Mouse (Mus musculus) c-Kit-negative CD71-positive TER-119-positive erythroid progenitor cells, embryonic 14.5 days (primary cell): Measurements from ENCODE around the gene Ltbp2.

ENCODE experiments used
- DNase-seq: peaks from one replicate; pipeline ENCODE4 v3.0.0-alpha.2; 2013; ENCODE audit warnings: low read depth, low spot score

Gene Ltbp2

DNA sequence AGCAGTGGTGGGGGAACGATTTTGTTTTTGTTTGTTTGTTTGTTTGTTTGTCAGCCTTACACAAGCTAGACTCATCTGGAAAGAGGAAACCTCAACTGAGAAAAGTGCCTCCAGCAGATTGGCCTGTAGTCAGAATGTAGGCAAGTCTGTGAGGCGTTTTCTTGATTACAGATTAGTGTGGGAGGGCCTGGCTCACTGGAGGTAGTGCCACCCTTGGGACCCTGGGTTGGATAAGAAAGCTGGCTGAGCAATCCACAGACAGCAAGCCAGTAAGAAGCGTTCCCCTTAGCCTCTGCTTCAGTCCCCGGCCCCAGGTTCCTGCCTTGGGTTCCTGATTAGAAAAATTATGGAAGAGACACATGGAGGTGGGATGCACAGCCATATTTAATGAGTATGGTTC lies 36.4 kb downstream of the Ltbp2 start:
- DNase-seq = no peak

DNA sequence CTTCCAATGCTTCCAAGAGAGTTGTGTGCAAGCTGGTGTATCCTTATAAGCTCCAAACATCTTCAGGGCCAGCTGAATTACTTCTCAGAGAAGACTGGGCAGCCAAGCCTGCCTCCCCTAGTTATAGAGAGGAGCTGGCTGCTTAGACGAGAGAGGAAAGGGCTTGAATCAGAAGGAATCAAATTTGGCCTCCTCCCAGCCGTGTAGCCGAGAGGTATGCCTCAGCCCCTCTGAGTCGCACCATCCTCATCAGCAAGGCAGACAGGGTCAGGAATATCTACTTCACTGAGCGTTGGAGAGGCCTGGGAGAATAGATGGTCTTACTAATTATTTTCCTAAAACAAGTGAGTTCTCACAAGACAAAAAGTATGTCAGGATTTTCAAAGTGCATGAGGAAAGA lies 40.7 kb downstream of the Ltbp2 start:
- no peak for DNase-seq

DNA sequence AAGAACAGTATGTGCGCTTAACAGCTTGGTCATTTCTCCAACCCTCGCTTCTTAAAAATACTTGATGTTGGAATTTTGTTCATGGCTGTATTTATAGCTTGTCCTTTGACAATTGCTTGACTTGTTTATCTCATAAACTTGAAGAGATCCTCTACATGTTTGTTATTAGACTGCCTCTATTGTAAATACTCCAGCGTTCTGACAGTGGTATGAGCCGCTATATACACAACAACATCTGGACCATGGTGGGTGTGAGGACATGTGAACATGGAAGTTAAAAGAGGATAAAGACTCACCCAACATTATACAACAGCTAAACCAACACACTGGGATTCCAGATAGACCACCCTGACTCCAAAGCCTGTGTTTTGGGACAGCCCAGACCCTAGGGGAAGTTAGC lies 41.6 kb downstream of the Ltbp2 start:
- no peak for DNase-seq

DNA sequence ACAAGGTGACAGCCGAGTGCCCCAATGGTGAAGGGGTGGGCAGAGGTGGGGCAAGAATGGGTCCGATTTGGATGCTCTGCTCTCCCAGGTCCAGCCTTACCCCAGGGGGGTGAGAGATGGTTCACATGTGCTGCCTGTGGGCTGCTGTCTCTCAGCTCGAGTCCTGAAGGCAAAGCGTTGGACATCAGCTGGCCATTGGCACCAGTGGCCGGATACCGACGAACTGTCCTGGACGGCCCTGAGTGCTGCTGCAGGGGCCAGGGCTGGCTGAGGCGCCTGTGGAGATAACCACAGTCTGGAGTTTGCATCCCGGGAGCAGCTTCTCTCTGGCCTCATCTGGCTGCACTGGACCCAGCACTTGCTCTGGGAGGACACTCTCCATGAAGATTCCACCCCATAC lies 44.7 kb downstream of the Ltbp2 start:
- no peak for DNase-seq

DNA sequence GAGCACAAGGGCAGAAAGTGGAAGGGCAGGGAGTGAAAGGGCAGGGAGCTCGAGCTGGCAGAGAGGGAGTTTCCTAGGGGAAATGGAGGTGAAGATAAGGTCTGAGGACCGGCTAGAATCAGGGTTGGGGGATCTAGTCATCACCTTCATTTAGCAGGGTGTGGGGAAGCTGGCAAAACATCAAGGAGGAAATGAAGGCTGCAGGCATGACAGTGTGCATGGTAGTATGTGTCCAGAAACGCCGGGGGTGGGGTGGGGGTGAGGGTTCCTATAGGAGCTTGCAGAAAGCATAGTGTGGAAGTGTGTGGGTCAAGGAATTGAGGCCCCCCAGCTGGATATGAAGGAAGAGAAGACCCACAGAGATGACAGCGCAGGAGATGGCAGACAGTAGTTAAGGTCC lies 45.2 kb downstream of the Ltbp2 start:
- DNase-seq = no peak

DNA sequence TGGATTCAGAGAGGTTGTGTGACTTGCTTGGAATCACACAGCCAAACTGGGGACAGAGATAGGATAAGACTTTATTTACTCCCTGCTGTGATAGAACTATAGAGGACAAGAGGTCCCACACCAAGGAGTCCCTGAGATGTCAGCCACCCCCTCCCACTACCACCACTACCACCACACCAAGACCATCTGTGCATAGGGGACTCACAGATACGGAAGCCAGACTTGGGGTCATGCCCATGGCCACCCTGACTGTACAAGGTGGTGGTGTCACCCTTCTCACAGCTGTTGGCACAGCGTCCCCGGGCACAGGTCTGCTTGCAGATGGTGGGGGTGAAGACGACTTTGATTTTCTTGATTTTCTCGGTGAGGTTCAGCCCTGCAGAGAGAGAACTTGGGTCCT lies 45.9 kb downstream of the Ltbp2 start:
- no peak for DNase-seq

DNA sequence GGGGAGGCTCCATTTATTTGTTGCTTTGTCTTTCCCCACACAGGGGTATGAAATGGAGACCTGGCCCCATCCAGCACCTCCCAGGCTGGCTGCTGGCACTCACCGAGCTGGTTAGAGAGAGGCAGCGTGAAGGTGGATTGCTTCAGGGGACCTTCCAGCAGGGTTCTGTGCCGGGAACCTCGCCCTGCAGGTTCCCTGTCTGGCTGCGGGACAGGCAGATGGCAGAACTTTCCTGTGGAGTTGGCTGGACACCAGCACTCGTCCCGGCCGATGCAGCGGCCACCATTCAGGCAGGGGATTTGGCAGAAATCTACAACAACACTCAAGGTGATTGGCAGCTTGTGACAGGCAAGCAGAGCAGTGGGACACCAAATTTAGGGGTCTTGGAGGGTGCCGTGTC lies 46.4 kb downstream of the Ltbp2 start:
- DNase-seq = no peak

DNA sequence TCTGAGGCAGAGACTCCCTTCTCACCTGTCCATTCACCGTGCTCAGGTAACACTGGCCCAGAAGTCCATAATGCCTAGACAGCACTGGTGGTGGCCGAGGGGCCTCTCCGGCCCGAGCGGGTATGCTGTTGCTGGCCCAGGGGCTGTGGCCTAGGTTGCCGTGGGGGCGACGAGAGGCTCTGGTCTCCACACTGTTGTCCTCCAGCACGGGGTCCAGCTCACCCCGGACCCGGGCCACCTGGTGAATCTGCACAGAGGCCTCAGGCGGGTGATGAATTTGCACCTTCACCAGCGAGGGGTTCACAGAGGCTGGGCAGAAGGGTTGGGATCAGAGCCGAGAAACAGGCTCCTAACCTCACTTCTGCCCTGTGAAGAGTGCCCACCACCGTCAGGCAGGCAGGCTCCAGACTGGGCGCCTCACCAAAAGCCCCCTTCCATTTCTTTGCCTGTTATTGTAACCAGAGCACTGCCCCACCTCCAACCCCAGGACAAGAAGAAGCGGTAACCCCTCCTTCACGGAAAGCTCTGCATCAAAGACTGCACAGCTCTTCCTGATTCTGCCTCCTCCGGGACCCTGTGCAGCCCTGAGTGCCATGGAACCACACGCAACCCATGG lies 47.1 kb downstream of the Ltbp2 start:
- DNase-seq = no peak

DNA sequence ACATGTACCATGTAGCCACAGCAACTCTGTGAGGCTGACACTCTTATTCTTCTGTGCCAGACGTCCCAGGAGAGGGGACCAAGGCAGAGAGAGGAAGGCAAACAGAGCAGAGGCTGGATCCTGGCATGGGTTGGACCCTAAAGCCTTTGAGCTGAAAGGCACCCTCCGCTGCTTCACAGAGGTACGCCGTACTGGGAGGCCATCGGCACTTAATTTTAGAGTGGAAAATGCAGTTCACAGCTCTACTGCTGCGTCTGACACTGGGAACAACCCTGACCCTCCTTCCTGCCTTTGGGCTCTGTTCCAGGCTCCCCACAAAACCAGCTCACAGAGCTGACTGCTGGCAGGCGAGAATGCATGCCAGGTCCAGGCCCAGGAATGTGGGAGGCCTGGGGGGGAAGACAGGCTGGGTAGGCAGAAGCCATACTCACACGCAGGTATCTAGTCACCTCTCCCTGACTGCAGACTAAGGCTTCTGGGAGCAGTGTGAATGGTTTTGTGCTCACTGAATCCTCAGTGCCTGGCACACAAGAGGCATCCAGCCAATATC lies 48.9 kb downstream of the Ltbp2 start:
- DNase-seq = no peak

DNA sequence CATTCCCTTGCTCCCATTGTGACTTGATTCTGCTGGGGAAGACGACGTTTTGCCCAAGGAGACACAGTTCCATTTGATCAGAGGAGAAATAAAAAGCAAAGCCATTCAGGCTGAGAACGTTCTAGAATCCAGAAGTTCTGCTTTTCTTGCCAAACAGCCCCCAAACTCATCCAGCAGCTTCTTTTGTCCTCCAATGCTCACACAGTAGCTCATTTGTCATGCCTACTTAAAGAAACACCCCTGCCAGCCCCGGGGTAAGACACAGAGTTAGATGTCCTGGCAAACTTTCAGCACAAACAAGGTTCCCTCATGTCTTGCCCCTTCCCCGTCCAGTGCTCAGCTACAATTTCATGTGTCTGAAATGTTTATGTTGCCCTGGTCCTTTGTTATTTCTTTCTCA lies 52.1 kb downstream of the Ltbp2 start:
- no peak for DNase-seq

DNA sequence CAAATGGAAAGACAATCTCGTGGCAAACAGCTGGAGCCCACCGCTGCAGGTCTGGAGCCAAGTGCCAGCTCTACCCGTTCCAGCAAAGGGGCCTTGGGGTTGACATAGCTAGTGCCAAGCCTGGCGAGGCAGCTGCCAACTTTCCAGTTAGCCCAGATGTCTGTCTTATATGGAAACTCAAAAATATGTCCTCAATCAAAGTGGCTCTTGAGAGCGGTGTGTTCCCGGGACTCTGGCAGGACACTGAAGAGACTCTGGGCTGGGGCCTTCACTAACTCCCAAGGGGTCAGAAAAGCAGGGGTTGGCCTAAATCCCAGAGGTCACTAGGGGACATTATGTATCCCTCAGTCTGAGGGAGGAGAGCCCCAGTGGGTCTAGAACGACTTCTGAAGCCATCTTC lies 52.7 kb downstream of the Ltbp2 start:
- DNase-seq = no peak

DNA sequence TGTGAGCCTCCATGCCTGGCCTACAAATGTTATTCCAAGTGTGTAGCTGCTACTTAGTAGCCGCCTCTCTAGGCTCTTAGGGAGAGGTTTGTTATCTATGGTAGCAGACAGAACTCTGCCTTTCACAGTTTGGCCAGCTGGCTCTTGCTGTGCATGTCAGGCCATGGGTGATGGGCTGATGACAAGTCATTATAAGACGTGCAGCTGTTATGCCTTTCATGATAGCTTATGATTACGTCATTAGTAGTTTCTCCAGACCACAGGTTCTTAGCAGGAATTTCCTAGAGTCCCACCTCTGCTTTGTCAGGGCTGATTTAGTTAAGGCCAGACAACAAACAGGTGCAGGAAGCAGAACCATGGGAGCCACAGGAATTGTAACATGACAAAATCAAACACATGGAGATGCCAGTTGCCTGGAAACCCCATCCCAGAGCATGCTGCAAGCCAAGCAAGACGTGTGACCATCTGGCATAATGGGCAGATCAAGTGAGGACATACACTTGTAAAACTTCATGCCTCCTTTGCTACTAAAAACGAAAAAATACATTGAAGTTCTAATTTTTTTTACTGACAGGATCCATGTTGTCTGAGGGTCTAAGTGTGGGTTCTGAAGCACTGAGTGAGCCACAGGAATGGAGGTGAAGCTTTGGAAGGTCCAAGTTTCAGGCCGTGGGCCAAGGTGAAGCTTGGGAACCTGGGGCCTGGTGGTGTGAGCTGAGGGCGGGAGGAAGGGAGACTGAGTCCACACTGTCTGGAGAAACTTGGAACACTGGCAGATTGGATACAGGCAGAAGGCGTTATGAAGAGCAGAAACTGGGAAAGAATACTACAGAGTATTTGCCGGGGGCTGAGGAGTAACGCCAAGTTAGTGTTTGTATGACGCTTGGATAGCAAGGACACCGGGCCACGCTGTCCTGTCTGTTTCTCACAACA lies 56.8 kb downstream of the Ltbp2 start:
- DNase-seq = peak; percentile 67

DNA sequence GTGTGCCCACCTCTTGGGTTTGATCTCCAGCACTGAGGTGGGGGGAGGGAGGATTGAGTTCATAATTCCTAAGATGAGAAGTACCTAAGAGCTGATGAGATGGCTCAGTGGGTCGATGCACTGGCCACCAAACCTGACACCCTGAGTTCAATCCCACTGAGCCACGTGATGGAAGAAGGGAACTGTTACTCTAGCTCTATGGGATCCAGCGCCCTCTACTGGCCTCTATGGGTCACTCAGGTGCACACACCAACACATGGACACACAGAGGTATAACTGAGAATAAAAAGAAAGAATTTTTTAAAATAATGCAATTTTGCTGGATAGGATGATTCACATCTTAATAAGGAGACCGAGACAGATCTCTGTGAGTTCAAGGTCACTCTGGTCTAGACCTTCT lies 57.8 kb downstream of the Ltbp2 start:
- peak; percentile 56 for DNase-seq

DNA sequence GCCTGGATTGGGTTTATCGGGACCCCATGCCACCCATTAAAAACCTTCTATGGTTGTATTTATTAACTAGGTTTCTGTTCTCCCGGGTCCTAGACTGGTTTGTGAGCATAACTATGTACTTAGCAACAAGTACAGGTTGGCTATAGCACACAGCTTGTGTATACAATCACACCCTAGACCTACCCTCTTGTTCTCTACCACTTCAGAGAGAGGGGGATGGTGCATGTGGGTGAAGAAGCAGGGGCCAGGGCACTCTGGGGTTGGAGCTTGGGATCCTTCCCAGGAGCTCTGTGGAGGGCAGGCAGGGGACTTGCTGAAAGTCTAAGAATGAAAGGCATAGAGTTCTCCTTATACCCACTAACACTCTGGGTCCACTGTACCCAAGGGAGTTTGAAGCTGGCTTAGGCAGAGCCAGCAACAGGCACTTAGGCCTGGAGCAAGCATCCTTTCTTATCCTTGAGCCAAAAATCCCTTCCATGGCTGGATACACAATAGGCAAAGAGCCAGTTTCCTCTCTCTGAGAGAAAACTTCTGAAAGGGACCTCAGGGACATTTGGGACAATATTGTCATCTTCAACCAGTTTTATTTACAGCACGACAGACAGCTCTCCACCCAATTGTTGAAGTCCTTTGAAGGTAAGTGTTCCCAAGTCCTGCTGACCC lies 61.5 kb downstream of the Ltbp2 start:
- no peak for DNase-seq

DNA sequence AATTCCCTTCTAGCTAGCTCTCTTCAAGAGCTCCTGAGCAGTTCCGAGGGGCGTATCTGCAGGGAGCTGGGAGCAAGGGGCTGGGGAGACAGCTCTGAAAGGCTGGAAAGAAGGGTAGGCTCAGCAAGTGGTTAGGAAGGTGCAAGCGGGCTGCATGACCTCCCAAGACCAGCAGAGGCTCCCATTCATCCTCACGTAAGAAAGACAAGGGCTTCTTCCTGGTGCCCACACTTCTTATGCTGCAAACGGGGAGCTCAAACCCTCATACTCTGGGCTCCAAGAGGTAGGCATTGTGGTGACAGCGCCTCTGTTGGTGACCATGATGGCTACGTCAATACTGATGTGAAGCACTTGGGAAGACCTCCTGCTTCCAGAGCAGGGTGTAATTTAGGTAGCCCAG lies 62.6 kb downstream of the Ltbp2 start:
- no peak for DNase-seq

DNA sequence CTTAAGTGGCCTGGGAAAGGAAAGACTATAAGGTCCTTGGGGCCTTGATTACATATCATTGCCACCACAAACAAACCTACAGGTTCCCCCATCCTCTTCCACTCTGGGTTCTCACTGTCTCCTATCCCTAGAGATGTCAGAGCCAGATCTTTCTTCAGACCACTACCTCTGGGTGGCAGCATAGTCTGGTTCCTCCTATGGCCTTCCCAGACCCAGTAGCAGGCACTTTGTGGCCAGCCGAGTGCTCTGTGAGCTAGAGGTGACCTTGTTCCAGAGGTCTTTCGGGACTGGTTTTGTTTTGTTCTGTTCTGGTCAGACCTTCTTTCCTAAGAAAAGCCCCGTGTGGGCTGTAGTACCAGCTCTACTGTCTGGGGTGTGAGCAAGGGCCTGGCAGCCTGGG lies 64.3 kb downstream of the Ltbp2 start:
- no peak for DNase-seq

DNA sequence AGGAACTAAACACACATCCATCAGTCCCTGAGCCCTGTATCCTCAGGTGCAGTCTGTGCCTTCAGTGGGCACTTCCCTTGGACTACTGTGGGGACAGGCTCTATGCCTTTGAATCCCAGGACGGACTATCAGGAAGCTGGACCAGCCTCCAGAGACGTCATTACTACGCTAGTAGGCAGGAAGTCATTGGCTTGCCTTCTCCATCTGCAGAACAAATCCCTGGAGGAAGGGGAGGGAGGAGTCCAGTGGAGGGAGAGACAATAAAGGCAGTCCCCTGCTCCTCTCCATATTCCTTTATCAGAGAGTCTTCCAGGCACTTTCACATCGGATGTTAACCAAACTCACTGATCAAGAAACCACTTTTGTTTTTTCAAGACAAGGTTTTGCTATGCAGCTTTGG lies 64.8 kb downstream of the Ltbp2 start:
- DNase-seq = no peak

DNA sequence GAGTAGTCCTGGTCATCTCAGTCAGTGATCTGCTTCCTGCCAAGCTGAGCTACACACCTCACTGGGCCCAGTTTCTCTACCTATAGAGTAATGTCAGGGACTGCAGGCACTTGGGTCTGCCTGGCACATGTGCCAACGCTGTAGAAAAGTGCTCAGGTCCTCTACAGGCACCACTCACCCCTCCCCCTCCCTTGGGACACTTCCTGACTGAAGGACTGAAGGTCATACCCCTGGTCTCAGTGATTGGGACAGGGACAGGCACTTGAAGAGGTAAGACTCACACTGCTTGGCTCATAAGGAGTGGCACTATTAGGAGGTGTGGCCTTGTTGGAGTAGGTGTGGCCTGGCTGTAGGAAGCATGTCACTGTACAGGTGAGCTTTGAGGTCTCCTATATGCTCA lies 65.5 kb downstream of the Ltbp2 start:
- DNase-seq = no peak

DNA sequence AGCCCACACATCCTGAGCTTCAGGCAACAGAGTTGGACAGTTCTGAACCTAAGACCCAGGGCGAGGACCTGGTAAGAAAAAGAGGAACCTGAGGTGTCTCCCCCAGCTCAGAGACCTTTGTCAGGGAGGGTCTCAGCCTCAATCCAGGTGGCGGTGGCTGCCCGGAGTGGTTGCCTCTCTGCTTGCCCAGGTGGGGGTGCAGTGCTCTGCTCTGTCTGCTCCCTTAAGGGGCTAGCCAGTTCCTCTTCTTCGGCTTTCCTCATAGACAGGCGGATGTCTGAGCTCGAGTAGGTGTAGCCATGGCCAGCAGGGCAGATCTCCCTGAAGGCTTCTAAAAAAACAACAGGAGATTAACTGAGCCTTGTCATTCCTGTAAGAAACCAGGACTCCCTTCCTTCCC lies 67.3 kb downstream of the Ltbp2 start:
- DNase-seq = no peak

DNA sequence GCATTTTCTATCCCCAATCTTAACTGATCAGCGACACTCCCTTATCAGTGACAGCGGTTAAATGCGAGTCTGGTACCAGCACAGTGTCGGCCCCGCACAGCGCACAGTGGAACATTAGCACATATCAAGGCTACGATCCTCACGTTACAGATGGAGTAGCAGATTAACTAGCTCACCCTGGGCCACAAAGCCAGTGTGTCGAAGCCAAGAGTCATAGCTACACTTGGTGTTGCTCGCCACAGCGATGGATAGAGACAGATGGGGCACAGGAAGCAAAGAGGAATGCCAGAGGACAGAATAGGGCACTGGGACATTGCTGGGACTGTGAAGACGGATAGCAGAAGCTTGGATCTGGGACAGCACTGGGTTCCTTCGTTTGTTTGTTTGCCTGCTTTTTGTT lies 69.0 kb downstream of the Ltbp2 start:
- no peak for DNase-seq

DNA sequence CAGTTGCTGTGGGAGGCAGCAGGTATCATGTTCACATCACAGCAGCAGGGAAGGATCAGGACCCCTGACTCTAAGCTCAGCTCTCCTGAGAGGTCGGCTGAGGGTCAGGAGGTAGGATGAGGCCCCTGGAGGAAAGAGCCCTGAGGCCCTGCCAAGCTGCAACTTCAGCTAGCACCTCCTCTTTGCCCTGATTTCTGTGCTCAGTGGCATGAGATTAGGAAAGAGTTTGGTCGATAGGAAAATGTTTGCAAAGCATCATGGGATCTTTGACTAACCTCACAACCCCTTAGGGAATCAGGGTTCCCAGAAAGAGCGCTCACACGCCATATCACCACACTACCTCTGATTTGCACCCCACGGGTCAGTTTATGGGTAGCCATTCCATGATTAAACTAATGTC lies 69.6 kb downstream of the Ltbp2 start:
- DNase-seq = no peak

DNA sequence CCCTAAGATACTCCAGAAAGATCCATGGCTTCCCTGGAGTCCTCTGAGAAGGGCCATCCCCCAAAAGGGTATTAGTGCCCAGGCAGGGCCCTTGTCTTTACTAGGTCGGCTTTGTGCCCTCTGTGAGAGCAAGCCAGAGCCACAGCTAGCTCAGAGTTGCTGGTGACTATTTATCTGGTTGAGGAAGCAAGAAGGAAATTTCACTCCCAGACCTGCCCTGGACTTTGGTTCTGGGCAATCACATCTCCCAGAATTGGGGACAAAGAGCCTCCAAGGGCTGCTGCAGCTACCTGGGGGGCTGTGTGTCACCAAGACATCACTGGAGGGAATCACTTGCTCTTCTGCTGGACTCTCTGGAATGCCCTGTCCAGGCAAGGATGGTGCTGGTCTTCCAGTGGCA lies 70.3 kb downstream of the Ltbp2 start:
- DNase-seq = no peak
